Mouse (Mus musculus) yolk sac, embryonic 10.5 days (tissue): Measurements from ENCODE around the gene Serpinb6c.
A peak's percentile ranks its signal among the peaks of the same experiment; 100 is the strongest.
"Not testable (repeated sequence)": the region's sequence is repeated elsewhere in the genome, so short reads cannot be mapped to it uniquely, and the experiment has no call there.

ENCODE experiments used
- DNase-seq: peaks from one replicate; pipeline ENCODE4 v3.0.0-alpha.2; 2017; ENCODE audit warnings: low spot score

Gene Serpinb6c

GRCm38 (mm10) chr13:33905176-33905954 lies at the start of gene Serpinb6c:
TSS of gene Serpinb6c (minus strand) at chr13:33905708.
- no peak for DNase-seq

DNA sequence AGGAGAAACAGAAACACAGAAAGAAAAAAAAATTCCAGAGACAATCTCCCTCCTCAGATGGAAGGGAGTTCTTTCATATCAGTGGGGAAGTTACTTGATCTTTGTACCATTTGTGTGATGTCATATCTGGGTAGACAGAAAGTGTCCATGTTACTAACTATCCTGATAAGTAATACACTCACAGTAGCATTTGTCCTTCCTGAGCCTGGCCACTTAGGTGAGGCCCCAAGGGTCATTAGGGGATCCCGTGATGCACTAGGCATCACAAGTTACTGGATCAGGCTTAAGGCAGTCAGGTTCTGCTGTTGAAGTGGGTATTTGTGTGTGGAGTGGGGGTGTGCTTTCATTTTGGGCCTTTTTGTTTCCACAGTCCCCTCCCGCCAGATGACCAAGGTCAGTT lies 47.4 kb upstream of the Serpinb6c start:
- DNase-seq = no peak

GRCm38 (mm10) chr13:33952075-33952449 lies 46.6 kb upstream of the Serpinb6c start:
- DNase-seq = no peak

DNA sequence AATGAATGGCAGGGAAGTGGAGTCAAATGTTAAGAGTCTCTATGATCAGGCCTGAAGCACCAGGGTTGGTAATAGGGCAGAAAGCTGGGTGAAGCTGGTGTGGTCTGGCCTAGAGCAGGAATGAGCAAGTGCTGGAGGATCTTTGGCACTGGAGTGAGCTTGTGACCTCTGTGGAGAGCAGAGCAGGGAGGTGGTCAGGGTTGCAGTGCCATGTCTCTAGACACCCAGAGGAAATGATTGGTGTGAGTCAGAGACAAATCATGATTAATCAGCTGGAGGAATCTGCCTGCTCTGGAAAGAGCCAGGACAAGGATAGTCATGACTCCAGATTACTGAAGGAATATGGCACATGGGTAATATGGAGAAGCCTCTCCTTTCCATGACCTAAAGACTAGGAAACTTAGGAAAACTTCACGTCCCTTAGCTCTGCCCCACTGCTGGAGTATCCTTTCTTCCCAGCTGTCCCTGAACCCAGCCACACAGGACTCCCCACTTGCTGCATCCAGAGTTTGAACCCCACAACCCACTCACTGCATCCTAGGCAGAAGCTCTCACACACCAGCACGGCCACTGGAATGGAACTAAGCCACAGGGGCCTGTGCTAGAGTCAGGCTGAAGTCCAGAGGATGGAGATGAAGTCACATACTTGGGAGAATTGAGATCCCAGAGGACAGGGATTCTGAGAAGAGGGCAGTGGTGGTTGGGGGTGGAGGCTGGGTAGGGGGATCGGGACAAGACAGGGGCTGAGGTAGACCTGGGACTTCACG lies 46.0 kb upstream of the Serpinb6c start:
- DNase-seq = no peak

DNA sequence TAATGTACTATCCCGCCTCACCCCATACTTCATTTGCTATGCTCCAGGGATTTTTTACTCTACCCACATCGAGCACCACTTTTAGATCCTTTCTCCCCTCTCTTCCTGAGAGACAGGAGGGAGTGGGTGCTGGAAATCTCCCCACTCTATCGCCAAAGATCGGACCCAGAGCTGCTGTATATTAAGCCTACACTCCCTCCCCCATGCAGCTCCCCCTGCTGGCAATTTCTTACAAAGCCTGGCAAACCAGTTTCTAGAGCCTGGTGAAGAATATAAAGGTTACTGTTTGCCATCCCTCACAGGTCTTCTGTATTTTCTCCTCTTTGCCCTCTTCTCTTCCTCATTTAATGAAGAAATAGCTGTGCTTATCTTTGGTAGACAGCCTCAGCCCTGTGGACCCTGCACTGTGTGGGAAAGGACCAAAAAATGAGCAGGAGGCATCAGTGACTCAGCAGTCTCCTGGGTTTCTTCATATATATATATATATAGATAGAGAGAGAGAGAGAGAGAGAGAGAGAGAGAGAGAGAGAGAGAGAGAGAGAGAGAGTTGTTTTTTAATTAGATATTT lies 36.8 kb upstream of the Serpinb6c start:
- no peak for DNase-seq

- no peak for DNase-seq
Observed at GRCm38 (mm10) chr13:33941288-33941808, 35.8 kb upstream of the Serpinb6c start.

- DNase-seq = not testable (repeated sequence)
Observed at GRCm38 (mm10) chr13:33937587-33937986, 32.1 kb upstream of the Serpinb6c start.

- DNase-seq = no peak
Observed at GRCm38 (mm10) chr13:33937151-33937550, 31.6 kb upstream of the Serpinb6c start.

GRCm38 (mm10) chr13:33935465-33936181 lies 30.1 kb upstream of the Serpinb6c start:
- peak; percentile 79 for DNase-seq

- no peak for DNase-seq
Observed at GRCm38 (mm10) chr13:33934743-33935142, 29.2 kb upstream of the Serpinb6c start.

GRCm38 (mm10) chr13:33930912-33931311 lies 25.4 kb upstream of the Serpinb6c start:
- DNase-seq = no peak

DNA sequence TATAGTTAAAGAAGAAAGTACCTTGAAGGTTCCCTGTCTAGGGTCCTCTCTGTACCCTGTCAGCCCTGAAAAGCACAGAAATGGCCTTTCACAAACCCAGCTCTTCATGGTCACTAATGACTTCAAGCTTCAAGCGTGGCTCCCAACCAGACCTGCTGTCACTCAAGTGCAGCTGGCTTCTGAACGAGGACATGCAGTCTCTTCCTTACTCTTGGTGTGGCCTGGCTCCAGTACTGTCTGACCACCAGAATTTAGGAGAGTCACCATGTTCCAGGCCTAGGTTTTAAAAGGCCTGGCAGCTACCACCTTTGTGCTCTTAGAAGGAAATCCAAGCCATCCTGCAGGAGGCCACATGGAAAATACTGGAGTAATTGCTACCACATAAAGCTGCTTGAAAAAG lies 24.8 kb upstream of the Serpinb6c start:
- no peak for DNase-seq

DNA sequence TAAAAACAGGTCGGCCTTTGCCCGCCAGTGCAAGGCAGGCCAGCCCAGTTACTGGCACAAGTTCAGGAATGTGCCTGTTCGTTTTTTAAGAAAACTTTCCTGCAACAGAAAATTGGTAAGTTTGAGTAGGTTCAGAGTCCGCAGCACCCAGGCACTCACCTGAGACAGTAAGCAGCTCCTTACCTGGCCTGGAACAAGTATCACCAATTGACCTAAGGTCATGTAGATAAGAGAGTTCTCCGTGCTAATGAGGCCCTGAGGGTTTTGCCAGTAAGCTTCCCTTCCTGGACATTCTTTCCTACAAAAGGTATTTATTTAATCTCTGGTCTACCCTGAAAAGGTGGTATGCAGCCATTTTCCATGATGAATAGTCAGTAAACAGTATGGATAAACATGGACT lies 16.2 kb upstream of the Serpinb6c start:
- DNase-seq = peak; percentile 61

DNA sequence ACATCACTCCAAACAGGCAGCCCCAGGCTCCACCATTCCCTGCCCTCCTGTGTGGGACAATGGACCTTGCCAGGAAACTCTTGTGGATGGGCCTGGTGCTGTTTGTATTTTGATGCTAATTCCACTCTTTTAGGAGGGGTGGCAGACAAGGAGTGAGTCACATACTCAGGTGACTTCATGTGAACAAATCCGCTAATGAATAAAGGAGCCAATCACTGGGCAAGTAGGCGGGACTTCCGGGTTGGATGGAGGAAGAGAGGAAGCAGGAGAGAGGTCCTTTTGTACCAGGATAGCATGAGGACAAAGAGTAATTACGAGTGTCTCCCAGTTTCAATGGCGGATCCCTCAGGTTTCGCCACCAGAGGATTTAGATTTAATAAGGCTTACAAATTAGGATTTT lies 15.5 kb upstream of the Serpinb6c start:
- DNase-seq = peak; percentile 22

DNA sequence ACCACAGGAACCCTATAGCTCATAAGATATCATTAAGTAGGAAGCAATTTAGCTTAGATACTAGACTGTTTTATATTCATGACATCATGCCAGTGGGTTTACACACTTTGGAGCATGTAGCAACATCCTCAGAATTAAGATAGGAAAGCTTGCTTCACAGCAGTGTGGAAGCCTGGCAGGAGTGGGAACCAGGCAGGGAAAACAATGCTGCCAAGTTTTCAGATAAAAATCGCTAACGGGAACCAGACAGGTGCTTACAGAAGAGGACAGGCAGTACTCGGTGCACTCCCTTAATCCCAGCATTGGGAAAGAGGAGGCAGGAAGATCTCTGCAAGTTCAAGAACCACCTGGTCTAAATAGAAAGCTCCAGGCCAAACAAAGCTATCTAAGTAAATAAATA lies 1.3 kb upstream of the Serpinb6c start:
- DNase-seq = no peak

DNA sequence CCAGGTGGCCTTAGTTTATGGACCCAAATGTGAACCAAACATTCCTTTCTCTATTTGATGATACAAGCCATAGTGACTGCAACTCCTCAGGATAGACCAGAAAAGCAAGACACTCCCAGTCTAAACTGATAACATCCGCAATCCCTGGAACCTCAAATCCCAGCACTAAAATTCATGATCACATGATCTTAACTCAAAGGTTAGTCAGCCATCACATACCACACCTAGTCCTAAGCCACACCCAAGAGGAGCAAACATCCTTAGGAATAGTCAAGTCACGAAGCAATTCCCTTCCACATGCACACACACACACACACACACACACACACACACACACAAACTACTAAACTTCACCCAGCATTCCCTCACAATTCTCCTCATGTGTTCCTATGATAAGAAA lies 2.2 kb downstream of the Serpinb6c start:
- no peak for DNase-seq

DNA sequence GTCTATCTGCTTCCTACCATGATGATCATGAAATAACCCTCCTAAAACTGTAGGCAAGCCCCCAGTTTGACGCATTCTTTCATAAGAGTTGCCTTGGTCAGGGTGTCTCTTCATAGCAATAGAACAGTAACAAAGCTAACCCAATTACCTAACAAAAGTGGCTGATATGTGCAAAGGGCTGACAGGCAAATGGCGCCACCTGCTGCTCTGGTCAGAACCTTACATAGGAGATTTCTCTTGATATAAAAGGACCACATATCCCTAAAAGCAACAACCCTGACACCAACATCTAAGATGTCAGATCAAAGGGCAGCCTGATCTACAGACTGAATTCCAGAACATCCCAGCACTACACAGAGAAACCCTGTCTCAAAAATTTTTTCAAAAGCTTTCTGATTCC lies 11.3 kb downstream of the Serpinb6c start:
- no peak for DNase-seq

- no peak for DNase-seq
Observed at GRCm38 (mm10) chr13:33843308-33843707, 62.2 kb downstream of the Serpinb6c start, which contains the start of gene Serpinb6e. TSS of gene Serpinb6e (minus strand) at chr13:33843408.

GRCm38 (mm10) chr13:33830751-33831150 lies 74.8 kb downstream of the Serpinb6c start:
- DNase-seq = no peak
